In the genomic region with DNA sequence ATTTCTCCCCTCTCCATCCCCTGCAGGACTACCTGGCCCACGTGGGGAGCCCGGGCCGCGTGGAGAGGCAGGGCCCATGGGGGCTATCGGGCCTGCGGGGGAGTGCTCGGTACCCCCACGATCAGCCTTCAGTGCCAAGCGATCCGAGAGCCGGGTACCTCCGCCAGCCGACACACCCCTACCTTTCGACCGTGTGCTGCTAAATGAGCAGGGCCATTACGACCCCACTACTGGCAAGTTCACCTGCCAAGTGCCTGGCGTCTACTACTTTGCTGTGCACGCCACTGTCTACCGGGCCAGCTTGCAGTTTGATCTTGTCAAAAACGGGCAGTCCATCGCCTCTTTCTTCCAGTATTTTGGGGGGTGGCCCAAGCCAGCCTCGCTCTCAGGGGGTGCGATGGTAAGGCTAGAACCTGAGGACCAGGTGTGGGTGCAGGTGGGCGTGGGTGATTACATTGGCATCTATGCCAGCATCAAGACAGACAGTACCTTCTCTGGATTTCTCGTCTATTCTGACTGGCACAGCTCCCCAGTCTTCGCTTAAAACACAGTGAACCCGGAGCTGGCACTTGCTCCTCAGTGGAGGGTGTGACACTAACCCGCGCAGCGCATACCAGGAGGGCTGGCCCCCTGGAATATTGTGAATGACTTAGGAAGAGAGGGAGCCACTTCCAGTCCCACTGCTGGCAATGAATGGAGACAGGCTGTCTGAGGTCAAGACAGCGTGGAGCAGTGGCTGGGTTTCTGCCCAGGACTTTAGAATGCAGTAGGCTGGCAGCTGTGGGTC, we compare ENCODE assay signal across 9 mouse cellular contexts. TPM values are rescaled to one million over a fixed set of nuclear protein-coding genes. Genes with fewer than 3 reads are reported as not detected.
A peak's percentile ranks its signal among the peaks of the same experiment; 100 is the strongest.
DNase-seq lines count a peak whose midpoint lies in the region; ATAC-seq lines count a peak whose summit lies in the region.
"Had no signal": no experiment of that assay in that cellular context is flagged by ENCODE, and none has a peak within 500 bp of the region (broad histone marks: within the 10 kb centered on the region; RNA-seq: fewer than 3 reads in every experiment).

No protein-coding gene starts in this region.

- H3K36me3 ChIP-seq in heart, embryonic 16.5 days (ENCODE audit: control insufficient read depth, insufficient read depth): peaks cover 3% of the 10 kb centered on the region; the same call in 1 of the 2 replicates
- H3K36me3 ChIP-seq in forebrain, embryonic 16.5 days (ENCODE audit: control insufficient read depth, insufficient read depth): no peaks in the 10 kb centered on the region
- peaks cover 58% of the 10 kb centered on the region for H3K36me3 ChIP-seq in liver, embryonic 13.5 days

- DNase-seq in heart, postnatal 14 days: no peak
- DNase-seq in Muller cell, postnatal 12 days (ENCODE audit: inconsistent ontology term): peak; percentile 24
- DNase-seq in liver, embryonic 13.5 days: no peak
- no peak for DNase-seq in urinary bladder, postnatal 14 days (ENCODE audit: low spot score)
- no peak for DNase-seq in adipocyte (ENCODE audit: low spot score)

- WGBS in heart, embryonic 16.5 days: 79% methylated on average over 31 of the region's 31 CpGs
- 76% methylated on average over 31 of the region's 31 CpGs for WGBS in forebrain, embryonic 16.5 days
- WGBS in liver, embryonic 13.5 days (ENCODE audit: insufficient replicate concordance): 84% methylated on average over 31 of the region's 31 CpGs

- H3K4me3 ChIP-seq in heart, embryonic 16.5 days (ENCODE audit: low read length): no peak overlapping the region
- no peak overlapping the region for H3K4me3 ChIP-seq in forebrain, embryonic 16.5 days (replicated peaks; ENCODE audit: low read length)
- H3K4me3 ChIP-seq in liver, embryonic 13.5 days (replicated peaks): 0 out of 2 replicates have a peak overlapping the region, but pooled peaks have one; percentile 28

- ATAC-seq in heart, embryonic 16.5 days (replicated peaks; ENCODE audit: extremely low read depth, insufficient read depth, low FRiP score): no peak
- no peak for ATAC-seq in forebrain, embryonic 16.5 days
- no peak for ATAC-seq in liver, embryonic 13.5 days (ENCODE audit: low read depth)
- ATAC-seq in megakaryocyte-erythroid progenitor cell, adult 5-6 weeks (replicated peaks; ENCODE audit: low FRiP score, low TSS enrichment, poor library complexity, severe bottlenecking): no peak

- peaks cover 36% of the 10 kb centered on the region for H3K4me1 ChIP-seq in heart, embryonic 16.5 days (ENCODE audit: control insufficient read depth, insufficient read depth, low read length)
- peaks cover 47% of the 10 kb centered on the region for H3K4me1 ChIP-seq in forebrain, embryonic 16.5 days (replicated peaks; ENCODE audit: control insufficient read depth, insufficient read depth, low read length)
- H3K4me1 ChIP-seq in liver, embryonic 13.5 days (replicated peaks): peaks cover 53% of the 10 kb centered on the region

- intact Hi-C loops in heart, postnatal 14 days (cut with DNase I): loop anchor here (5.0 kb wide), 2 partner anchors 41 to 126 kb away; a partner anchor contains a TSS

- H3K27me3 ChIP-seq in heart, embryonic 16.5 days (ENCODE audit: control insufficient read depth, insufficient read depth, low read length): no peaks in the 10 kb centered on the region
- H3K27me3 ChIP-seq in forebrain, embryonic 16.5 days (replicated peaks; ENCODE audit: control insufficient read depth, insufficient read depth, low read length): no peaks in the 10 kb centered on the region
- H3K27me3 ChIP-seq in liver, embryonic 13.5 days: no peaks in the 10 kb centered on the region

- peak overlapping the region; percentile 41; the same call in 1 of the 2 replicates for H3K9ac ChIP-seq in heart, embryonic 16.5 days (ENCODE audit: low read length)
- 0 out of 2 replicates have a peak overlapping the region, but pooled peaks have one; percentile 30 for H3K9ac ChIP-seq in forebrain, embryonic 16.5 days (replicated peaks; ENCODE audit: low read depth, low read length)
- H3K9ac ChIP-seq in liver, embryonic 13.5 days: peak overlapping the region; percentile 7; the same call in 1 of the 2 replicates

- H3K27ac ChIP-seq in heart, embryonic 16.5 days (ENCODE audit: low read length): no peak overlapping the region
- no peak overlapping the region for H3K27ac ChIP-seq in forebrain, embryonic 16.5 days (ENCODE audit: low read length)
- H3K27ac ChIP-seq in liver, embryonic 13.5 days: no peak overlapping the region; the same call in 1 of the 2 replicates

- H3K9me3 ChIP-seq in heart, embryonic 16.5 days (replicated peaks; ENCODE audit: control insufficient read depth, low read length): no peaks in the 10 kb centered on the region
- H3K9me3 ChIP-seq in forebrain, embryonic 16.5 days (ENCODE audit: control insufficient read depth, low read length): no peaks in the 10 kb centered on the region
- H3K9me3 ChIP-seq in liver, embryonic 13.5 days (replicated peaks): no peaks in the 10 kb centered on the region

- peak overlapping the region; percentile 44; the same call in 1 of the 2 replicates for H3K4me2 ChIP-seq in heart, embryonic 16.5 days (ENCODE audit: low read depth, low read length)
- peak overlapping the region; percentile 35 for H3K4me2 ChIP-seq in forebrain, embryonic 16.5 days (ENCODE audit: low read length)
- peak overlapping the region; percentile 49; the same call in 1 of the 2 replicates for H3K4me2 ChIP-seq in liver, embryonic 13.5 days

RNA-seq across cellular contexts. Expression of a gene that starts 1.4 kb away (rescaled TPM):
- polyA plus RNA-seq in heart, embryonic 16.5 days (2015; fragmentation: Nextera tagmentation; extraction: Ambion mirVana): 3.5 and 4.2 TPM in 2 replicates
- total RNA-seq in heart, postnatal 14 days (2021): 10 to 100 TPM; 15.2 to 19.5 TPM
- 2.3 and 2.7 TPM in 2 replicates for polyA plus RNA-seq in forebrain, embryonic 16.5 days (2015; fragmentation: Nextera tagmentation; extraction: Ambion mirVana)
- 0.17 and 0.20 TPM in 2 replicates for polyA plus RNA-seq in liver, embryonic 13.5 days (2015; fragmentation: Nextera tagmentation; extraction: Ambion mirVana)
- not detected in 2 replicates for total RNA-seq in megakaryocyte-erythroid progenitor cell, adult 5-6 weeks (2014; fragmentation: Nextera tagmentation)
- not detected in 2 replicates for total RNA-seq in megakaryocyte-erythroid progenitor cell, adult 5-6 weeks (2017)

RNA-seq across cellular contexts. Expression of a gene that starts 4.8 kb away (rescaled TPM):
- 0.07 and 0.20 TPM in 2 replicates for polyA plus RNA-seq in heart, embryonic 16.5 days (2015; fragmentation: Nextera tagmentation; extraction: Ambion mirVana)
- total RNA-seq in heart, postnatal 14 days (2021): under 1 TPM in 1 of 2 experiments, not detected in 1; 0.12 TPM
- 0.15 and 0.16 TPM in 2 replicates for polyA plus RNA-seq in forebrain, embryonic 16.5 days (2015; fragmentation: Nextera tagmentation; extraction: Ambion mirVana)
- 0.05 TPM in 1 of 2 replicates, not detected in the other for polyA plus RNA-seq in liver, embryonic 13.5 days (2015; fragmentation: Nextera tagmentation; extraction: Ambion mirVana)
- total RNA-seq in megakaryocyte-erythroid progenitor cell, adult 5-6 weeks (2014; fragmentation: Nextera tagmentation): not detected in 2 replicates
- total RNA-seq in megakaryocyte-erythroid progenitor cell, adult 5-6 weeks (2017): not detected in 2 replicates
- total RNA-seq: left cerebral cortex, postnatal 10 days had no signal

RNA-seq across cellular contexts. Expression of a gene that starts 4.9 kb away (rescaled TPM):
- polyA plus RNA-seq in heart, embryonic 16.5 days (2015; fragmentation: Nextera tagmentation; extraction: Ambion mirVana): 31.7 and 36.6 TPM in 2 replicates
- total RNA-seq in heart, postnatal 14 days (2021): 10 to 100 TPM; 10.1 to 11.3 TPM
- polyA plus RNA-seq in forebrain, embryonic 16.5 days (2015; fragmentation: Nextera tagmentation; extraction: Ambion mirVana): 33.4 and 43.2 TPM in 2 replicates
- polyA plus RNA-seq in liver, embryonic 13.5 days (2015; fragmentation: Nextera tagmentation; extraction: Ambion mirVana): 36.9 and 38.7 TPM in 2 replicates
- 46.0 and 52.5 TPM in 2 replicates for total RNA-seq in megakaryocyte-erythroid progenitor cell, adult 5-6 weeks (2014; fragmentation: Nextera tagmentation)
- 13.5 and 20.9 TPM in 2 replicates for total RNA-seq in megakaryocyte-erythroid progenitor cell, adult 5-6 weeks (2017)

RNA-seq across cellular contexts. Expression of a gene that starts 6.9 kb away (rescaled TPM):
- 0.12 TPM in 1 of 2 replicates, not detected in the other for polyA plus RNA-seq in heart, embryonic 16.5 days (2015; fragmentation: Nextera tagmentation; extraction: Ambion mirVana)
- total RNA-seq in heart, postnatal 14 days (2021): not detected
- polyA plus RNA-seq in forebrain, embryonic 16.5 days (2015; fragmentation: Nextera tagmentation; extraction: Ambion mirVana): 0.12 TPM in 1 of 2 replicates, not detected in the other
- not detected in 2 replicates for polyA plus RNA-seq in liver, embryonic 13.5 days (2015; fragmentation: Nextera tagmentation; extraction: Ambion mirVana)
- total RNA-seq in megakaryocyte-erythroid progenitor cell, adult 5-6 weeks (2014; fragmentation: Nextera tagmentation): 0.30 TPM in 1 of 2 replicates, not detected in the other
- total RNA-seq in megakaryocyte-erythroid progenitor cell, adult 5-6 weeks (2017): not detected in 2 replicates

RNA-seq across cellular contexts. Expression of a gene that starts 25.8 kb away (rescaled TPM):
- 104 and 111 TPM in 2 replicates for polyA plus RNA-seq in heart, embryonic 16.5 days (2015; fragmentation: Nextera tagmentation; extraction: Ambion mirVana)
- 10 to 100 TPM; 81.2 to 82.3 TPM for total RNA-seq in heart, postnatal 14 days (2021)
- 12.9 and 15.0 TPM in 2 replicates for polyA plus RNA-seq in forebrain, embryonic 16.5 days (2015; fragmentation: Nextera tagmentation; extraction: Ambion mirVana)
- 3.7 and 4.0 TPM in 2 replicates for polyA plus RNA-seq in liver, embryonic 13.5 days (2015; fragmentation: Nextera tagmentation; extraction: Ambion mirVana)
- total RNA-seq in megakaryocyte-erythroid progenitor cell, adult 5-6 weeks (2014; fragmentation: Nextera tagmentation): not detected in 2 replicates
- 0.09 TPM in 1 of 2 replicates, not detected in the other for total RNA-seq in megakaryocyte-erythroid progenitor cell, adult 5-6 weeks (2017)
